Mouse (Mus musculus): ENCODE data around the gene Spock2. TPM values are rescaled to one million over a fixed set of nuclear protein-coding genes. Genes with fewer than 3 reads are reported as not detected.
A peak's percentile ranks its signal among the peaks of the same experiment; 100 is the strongest.

The Spock2 gene
- polyA plus RNA-seq, 1 experiment from 2014 or later: 3.5 TPM

- H3K9me3 ChIP-seq: no peaks in the 10 kb centered on the region
- H3K36me3 ChIP-seq (replicated peaks): no peaks in the 10 kb centered on the region
- WGBS: 84% methylated on average over 2 of the region's 2 CpGs
- no peak for DNase-seq (ENCODE audit: extremely low spot score, low spot score)
- H3K4me3 ChIP-seq: no peak overlapping the region
- no peak overlapping the region for H3K27ac ChIP-seq
- H3K4me1 ChIP-seq: peaks cover 7% of the 10 kb centered on the region; the same call in 1 of the 2 replicates
- no peaks in the 10 kb centered on the region for H3K27me3 ChIP-seq (ENCODE audit: poor library complexity, severe bottlenecking)
These were observed 13.7 kb upstream of the Spock2 start for GRCm38 (mm10) chr10:60092311-60092710.

- Histone ChIP-seq H3K27me3 (ENCODE audit: poor library complexity, severe bottlenecking) (no peaks in the 10 kb centered on the region), H3K36me3 (replicated peaks) (peaks cover 3% of the 10 kb centered on the region; the same call in 1 of the 2 replicates), H3K27ac (no peak overlapping the region), H3K9me3 (no peaks in the 10 kb centered on the region), H3K4me3 (no peak overlapping the region), H3K4me1 (peaks cover 7% of the 10 kb centered on the region; the same call in 1 of the 2 replicates)
- WGBS: 85% methylated on average over 2 of the region's 2 CpGs
- no peak for DNase-seq (ENCODE audit: extremely low spot score, low spot score)
These were observed 12.3 kb upstream of the Spock2 start for GRCm38 (mm10) chr10:60093751-60094150.

GRCm38 (mm10) chr10:60095558-60095957, 10.5 kb upstream of the Spock2 start:
- H3K4me3 ChIP-seq: no peak overlapping the region
- H3K9me3 ChIP-seq: no peaks in the 10 kb centered on the region
- no peak overlapping the region for H3K27ac ChIP-seq
- H3K27me3 ChIP-seq (ENCODE audit: poor library complexity, severe bottlenecking): no peaks in the 10 kb centered on the region
- 98% methylated on average over 2 of the region's 2 CpGs for WGBS
- H3K4me1 ChIP-seq: peaks cover 7% of the 10 kb centered on the region; the same call in 1 of the 2 replicates
- H3K36me3 ChIP-seq (replicated peaks): peaks cover 4% of the 10 kb centered on the region; the same call in 1 of the 2 replicates
- no peak for DNase-seq (ENCODE audit: extremely low spot score, low spot score)

GRCm38 (mm10) chr10:60096302-60096701, 9.7 kb upstream of the Spock2 start:
- peaks cover 4% of the 10 kb centered on the region; the same call in 1 of the 2 replicates for H3K36me3 ChIP-seq (replicated peaks)
- H3K27me3 ChIP-seq (ENCODE audit: poor library complexity, severe bottlenecking): no peaks in the 10 kb centered on the region
- no peak overlapping the region for H3K4me3 ChIP-seq
- H3K4me1 ChIP-seq: peaks cover 4% of the 10 kb centered on the region; the same call in 1 of the 2 replicates
- 77% methylated on average over 1 of the region's 1 CpGs for WGBS
- H3K27ac ChIP-seq: no peak overlapping the region
- H3K9me3 ChIP-seq: no peaks in the 10 kb centered on the region
- no peak for DNase-seq (ENCODE audit: extremely low spot score, low spot score)

GRCm38 (mm10) chr10:60097146-60097545, 8.9 kb upstream of the Spock2 start:
- H3K4me1 ChIP-seq: peaks cover 4% of the 10 kb centered on the region; the same call in 1 of the 2 replicates
- no peaks in the 10 kb centered on the region for H3K27me3 ChIP-seq (ENCODE audit: poor library complexity, severe bottlenecking)
- no peak overlapping the region for H3K4me3 ChIP-seq
- H3K27ac ChIP-seq: no peak overlapping the region
- peaks cover 4% of the 10 kb centered on the region; the same call in 1 of the 2 replicates for H3K36me3 ChIP-seq (replicated peaks)
- no peaks in the 10 kb centered on the region for H3K9me3 ChIP-seq
- no peak for DNase-seq (ENCODE audit: extremely low spot score, low spot score)
- 92% methylated on average over 9 of the region's 9 CpGs for WGBS

GRCm38 (mm10) chr10:60097774-60098173, 8.2 kb upstream of the Spock2 start:
- Histone ChIP-seq H3K4me3 (no peak overlapping the region), H3K27ac (no peak overlapping the region), H3K36me3 (replicated peaks) (peaks cover 4% of the 10 kb centered on the region; the same call in 1 of the 2 replicates), H3K4me1 (peaks cover 4% of the 10 kb centered on the region; the same call in 1 of the 2 replicates), H3K27me3 (ENCODE audit: poor library complexity, severe bottlenecking) (peaks cover 2% of the 10 kb centered on the region; the same call in 1 of the 2 replicates), H3K9me3 (no peaks in the 10 kb centered on the region)
- WGBS: 90% methylated on average over 5 of the region's 5 CpGs
- no peak for DNase-seq (ENCODE audit: extremely low spot score, low spot score)

- H3K36me3 ChIP-seq (replicated peaks): no peaks in the 10 kb centered on the region
- H3K4me1 ChIP-seq: peaks cover 36% of the 10 kb centered on the region
- peak overlapping the region; percentile 65; the same call in 1 of the 2 replicates for H3K27ac ChIP-seq
- H3K9me3 ChIP-seq: no peaks in the 10 kb centered on the region
- DNase-seq (ENCODE audit: extremely low spot score, low spot score): peak; percentile 23
- H3K27me3 ChIP-seq (ENCODE audit: poor library complexity, severe bottlenecking): peaks cover 75% of the 10 kb centered on the region
- peak overlapping the region; percentile 69 for H3K4me3 ChIP-seq
- 16% methylated on average over 20 of the region's 20 CpGs for WGBS
These were observed 451 bp upstream of the Spock2 start for GRCm38 (mm10) chr10:60105391-60106145.

- WGBS: under 1% methylated on average over 57 of the region's 57 CpGs
- peak overlapping the region; percentile 80 for H3K27ac ChIP-seq
- H3K4me1 ChIP-seq: peaks cover 36% of the 10 kb centered on the region
- peak overlapping the region; percentile 69 for H3K4me3 ChIP-seq
- peak; percentile 60 for DNase-seq (ENCODE audit: extremely low spot score, low spot score)
- peaks cover 86% of the 10 kb centered on the region for H3K27me3 ChIP-seq (ENCODE audit: poor library complexity, severe bottlenecking)
- H3K9me3 ChIP-seq: no peaks in the 10 kb centered on the region
- H3K36me3 ChIP-seq (replicated peaks): no peaks in the 10 kb centered on the region
These were observed 640 bp downstream of the Spock2 start for GRCm38 (mm10) chr10:60106531-60107186.

- no peaks in the 10 kb centered on the region for H3K9me3 ChIP-seq
- no peaks in the 10 kb centered on the region for H3K36me3 ChIP-seq (replicated peaks)
- H3K27me3 ChIP-seq (ENCODE audit: poor library complexity, severe bottlenecking): peaks cover 90% of the 10 kb centered on the region
- no peak for DNase-seq (ENCODE audit: extremely low spot score, low spot score)
- peak overlapping the region; percentile 69 for H3K4me3 ChIP-seq
- H3K4me1 ChIP-seq: peaks cover 36% of the 10 kb centered on the region
- under 1% methylated on average over 28 of the region's 28 CpGs for WGBS
- H3K27ac ChIP-seq: peak overlapping the region; percentile 80
These were observed 1.4 kb downstream of the Spock2 start for GRCm38 (mm10) chr10:60107448-60107847.

- Histone ChIP-seq H3K27ac (no peak overlapping the region), H3K36me3 (replicated peaks) (no peaks in the 10 kb centered on the region), H3K9me3 (no peaks in the 10 kb centered on the region), H3K4me3 (peak overlapping the region; percentile 69; the same call in 1 of the 2 replicates), H3K4me1 (peaks cover 36% of the 10 kb centered on the region), H3K27me3 (ENCODE audit: poor library complexity, severe bottlenecking) (peaks cover 94% of the 10 kb centered on the region)
- WGBS: 36% methylated on average over 17 of the region's 17 CpGs
- DNase-seq (ENCODE audit: extremely low spot score, low spot score): no peak
These were observed 2.5 kb downstream of the Spock2 start for GRCm38 (mm10) chr10:60108321-60109111.

- DNase-seq (ENCODE audit: extremely low spot score, low spot score): no peak
- WGBS: 84% methylated on average over 8 of the region's 8 CpGs
- Histone ChIP-seq H3K4me3 (no peak overlapping the region), H3K27ac (no peak overlapping the region), H3K36me3 (replicated peaks) (no peaks in the 10 kb centered on the region), H3K4me1 (peaks cover 36% of the 10 kb centered on the region), H3K27me3 (ENCODE audit: poor library complexity, severe bottlenecking) (peaks cover 95% of the 10 kb centered on the region), H3K9me3 (no peaks in the 10 kb centered on the region)
These were observed 3.3 kb downstream of the Spock2 start for GRCm38 (mm10) chr10:60109336-60109735.

- Histone ChIP-seq H3K9me3 (no peaks in the 10 kb centered on the region), H3K27me3 (ENCODE audit: poor library complexity, severe bottlenecking) (peaks cover 90% of the 10 kb centered on the region), H3K27ac (no peak overlapping the region), H3K4me1 (peaks cover 38% of the 10 kb centered on the region), H3K4me3 (no peak overlapping the region), H3K36me3 (replicated peaks) (no peaks in the 10 kb centered on the region)
- no peak for DNase-seq (ENCODE audit: extremely low spot score, low spot score)
- 86% methylated on average over 8 of the region's 8 CpGs for WGBS
These were observed 4.0 kb downstream of the Spock2 start for GRCm38 (mm10) chr10:60109989-60110388.

Measured in forebrain, embryonic 10.5 days (tissue).